Mouse (Mus musculus): ENCODE measurements around the gene Efcab2.

DNA sequence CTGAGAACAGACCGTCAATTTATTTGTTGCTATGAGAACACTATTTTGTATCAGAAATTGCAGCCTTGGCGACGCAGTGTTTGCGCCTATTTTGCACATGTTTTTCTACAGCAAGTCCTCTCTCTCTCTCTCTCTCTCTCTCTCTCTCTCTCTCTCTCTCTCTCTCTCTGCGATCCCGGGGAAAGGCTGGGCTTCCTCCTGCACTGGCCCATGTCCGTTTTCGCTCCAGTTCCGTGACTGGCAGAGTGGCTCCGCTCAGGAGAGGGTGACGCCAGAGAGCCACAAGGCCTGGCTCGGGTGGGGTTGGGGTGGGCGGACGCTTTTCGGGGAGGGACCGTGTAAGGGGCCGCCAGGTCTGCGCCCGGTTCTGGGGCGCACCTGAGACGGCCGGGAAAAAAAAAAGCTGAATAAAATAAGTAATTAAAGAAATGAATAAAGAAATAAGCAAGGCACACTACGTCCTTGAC, 407 bp upstream of the Efcab2 start:
- TF ChIP-seq CTCF (IDR thresholded peaks at IDR 0.05; ENCODE audit: control insufficient read depth, insufficient read depth, insufficient replicate concordance, low read depth, low read length) (no peak), POLR2A (IDR thresholded peaks at IDR 0.05; ENCODE audit: control insufficient read depth, low read depth, low read length) (peak; percentile 41)
